Mouse (Mus musculus) testis, adult 2 months (tissue): ENCODE results near the gene Rbfox3.

ENCODE experiments used
- CTCF ChIP-seq: fragments of 200-500 bp; IDR thresholded peaks from 2 replicates; pipeline ENCODE4 v1.5.1; 2012; ENCODE audit warnings: low read depth, mild to moderate bottlenecking, inconsistent platforms, low read length, moderate library complexity; ENCODE audit not compliant: control insufficient read depth, insufficient read depth, insufficient replicate concordance
- POLR2A ChIP-seq: fragments of 200-500 bp; IDR thresholded peaks from 2 replicates; pipeline ENCODE4 v1.6.1; 2012; ENCODE audit warnings: low read depth, mild to moderate bottlenecking, inconsistent platforms, low read length, moderate library complexity; ENCODE audit not compliant: control insufficient read depth

GRCm38 (mm10) chr11:118609236-118610000 is 302.0 kb downstream of the Rbfox3 start:
- no peak for TF ChIP-seq CTCF
- no peak for TF ChIP-seq POLR2A
